Mouse (Mus musculus) lung, postnatal 0 days (tissue): ENCODE measurements at regions not wholly inside any gene's neighbourhood (a gene's known extent, or its start where the extent isn't known, plus 50 kb on each side); places are given as distances from the start of the nearest gene placed in this dataset.

ENCODE experiments used
- CTCF ChIP-seq: IDR thresholded peaks from 2 replicates; pipeline ENCODE4 v1.5.1; 2016; ENCODE audit warnings: antibody characterized with exemption, mild to moderate bottlenecking
- EP300 ChIP-seq: IDR thresholded peaks from 2 replicates; pipeline ENCODE4 v1.6.1; 2016; ENCODE audit warnings: antibody characterized with exemption, mild to moderate bottlenecking, control low read depth

GRCm38 (mm10) chr3:137211667-137212066 lies 129.2 kb upstream of the Emcn start:
- TF ChIP-seq CTCF (no peak), EP300 (no peak)
